Mouse (Mus musculus) MEL-GATA-1-ER (cell line): ENCODE measurements around the gene Slc24a3.
A peak's percentile ranks its signal among the peaks of the same experiment; 100 is the strongest.

Experiments
- DNase-seq: peaks from one replicate; pipeline ENCODE4 v3.0.0-alpha.2; 2012; ENCODE audit warnings: low read depth; ENCODE audit errors: extremely low read depth

The Slc24a3 gene

GRCm38 (mm10) chr2:145530941-145531353 is 363.4 kb downstream of the Slc24a3 start:
- no peak for DNase-seq

- DNase-seq = no peak
Observed at GRCm38 (mm10) chr2:145533086-145533485, 365.5 kb downstream of the Slc24a3 start.

GRCm38 (mm10) chr2:145535307-145535706 is 367.8 kb downstream of the Slc24a3 start:
- DNase-seq = no peak

- DNase-seq = no peak
Observed at GRCm38 (mm10) chr2:145535774-145536173, 368.2 kb downstream of the Slc24a3 start.

GRCm38 (mm10) chr2:145536986-145537385 is 369.4 kb downstream of the Slc24a3 start:
- no peak for DNase-seq

- DNase-seq = no peak
Observed at GRCm38 (mm10) chr2:145541695-145542094, 374.1 kb downstream of the Slc24a3 start.

- no peak for DNase-seq
Observed at GRCm38 (mm10) chr2:145546071-145546470, 378.5 kb downstream of the Slc24a3 start.

- no peak for DNase-seq
Observed at GRCm38 (mm10) chr2:145554722-145555252, 387.2 kb downstream of the Slc24a3 start.

- no peak for DNase-seq
Observed at GRCm38 (mm10) chr2:145555713-145556112, 388.2 kb downstream of the Slc24a3 start.

- DNase-seq = no peak
Observed at GRCm38 (mm10) chr2:145557361-145557931, 389.9 kb downstream of the Slc24a3 start.

- no peak for DNase-seq
Observed at GRCm38 (mm10) chr2:145562493-145562892, 394.9 kb downstream of the Slc24a3 start.

- DNase-seq = no peak
Observed at GRCm38 (mm10) chr2:145564596-145564995, 397.0 kb downstream of the Slc24a3 start.

- DNase-seq = no peak
Observed at GRCm38 (mm10) chr2:145566904-145567303, 399.4 kb downstream of the Slc24a3 start.

- no peak for DNase-seq
Observed at GRCm38 (mm10) chr2:145571943-145572342, 404.4 kb downstream of the Slc24a3 start.

- DNase-seq = no peak
Observed at GRCm38 (mm10) chr2:145574148-145574547, 406.6 kb downstream of the Slc24a3 start.

- no peak for DNase-seq
Observed at GRCm38 (mm10) chr2:145583103-145583502, 415.5 kb downstream of the Slc24a3 start.

- DNase-seq = no peak
Observed at GRCm38 (mm10) chr2:145585437-145585836, 417.9 kb downstream of the Slc24a3 start.

GRCm38 (mm10) chr2:145588009-145588737 is 420.6 kb downstream of the Slc24a3 start:
- peak; percentile 2 for DNase-seq

GRCm38 (mm10) chr2:145591881-145592280 is 424.3 kb downstream of the Slc24a3 start:
- no peak for DNase-seq

GRCm38 (mm10) chr2:145593649-145594347 is 426.2 kb downstream of the Slc24a3 start:
- DNase-seq = no peak

- DNase-seq = no peak
Observed at GRCm38 (mm10) chr2:145597866-145598265, 430.3 kb downstream of the Slc24a3 start.

GRCm38 (mm10) chr2:145607844-145608243 is 440.3 kb downstream of the Slc24a3 start:
- DNase-seq = no peak
